Mouse (Mus musculus): ENCODE measurements at regions not wholly inside any gene's neighbourhood (a gene's known extent, or its start where the extent isn't known, plus 50 kb on each side); places are given as distances from the start of the nearest gene placed in this dataset.

GRCm38 (mm10) chr8:79503906-79504305 lies 104.6 kb upstream of the Smad1 start:
- no peak for TF ChIP-seq CTCF (IDR thresholded peaks at IDR 0.05; ENCODE audit: low read depth, low read length)
- TF ChIP-seq POLR2A (IDR thresholded peaks at IDR 0.05; ENCODE audit: borderline replicate concordance, low read depth, low read length) = no peak
